Mouse (Mus musculus) liver, adult 2 months (tissue): ENCODE results near the gene Sec61a2. TPM values are rescaled to one million over a fixed set of nuclear protein-coding genes. Genes with fewer than 3 reads are reported as not detected.

Source experiments
- DNase-seq: peaks from one replicate; pipeline ENCODE4 v3.0.0-alpha.2; 2011; ENCODE audit warnings: low read depth, low spot score; ENCODE audit errors: extremely low read depth
- H3K27ac ChIP-seq: fragments of 200-500 bp; replicated peaks from 2 replicates; pipeline ENCODE4 v1.5.1; 2012; ENCODE audit warnings: low read depth, mild to moderate bottlenecking, control low read depth, inconsistent platforms, low read length; ENCODE audit not compliant: insufficient read depth
- H3K27me3 ChIP-seq: fragments of 200-500 bp; 2 replicates; pipeline ENCODE4 v1.6.1; 2012; ENCODE audit warnings: mild to moderate bottlenecking, moderate library complexity, low read length, inconsistent platforms; ENCODE audit not compliant: control insufficient read depth, insufficient read depth
- H3K36me3 ChIP-seq: fragments of 200-500 bp; 2 replicates; pipeline ENCODE4 v1.6.1; 2012; ENCODE audit warnings: low read length, inconsistent platforms; ENCODE audit not compliant: control insufficient read depth, insufficient read depth
- H3K4me1 ChIP-seq: fragments of 200-500 bp; 2 replicates; pipeline ENCODE4 v1.6.1; 2011; ENCODE audit warnings: low read length; ENCODE audit not compliant: control insufficient read depth, insufficient read depth
- H3K4me3 ChIP-seq: fragments of 200-500 bp; 2 replicates; pipeline ENCODE4 v1.5.1; 2011; ENCODE audit warnings: low read depth, mild to moderate bottlenecking, control low read depth, low read length, moderate library complexity; ENCODE audit not compliant: insufficient read depth
- H3K79me2 ChIP-seq: fragments of 200-500 bp; 2 replicates; pipeline ENCODE4 v1.6.1; 2012; ENCODE audit warnings: inconsistent platforms, mild to moderate bottlenecking, low read length, moderate library complexity; ENCODE audit not compliant: control insufficient read depth, insufficient read depth
- H3K9ac ChIP-seq: fragments of 200-500 bp; 2 replicates; pipeline ENCODE4 v1.6.1; 2012; ENCODE audit warnings: low read depth, mild to moderate bottlenecking, control low read depth, inconsistent platforms, low read length
- CTCF ChIP-seq: fragments of 200-500 bp; IDR thresholded peaks from 2 replicates; pipeline ENCODE4 v1.5.1; 2011; ENCODE audit warnings: low read depth, low read length, control low read depth
- POLR2A ChIP-seq: fragments of 200-500 bp; IDR thresholded peaks from 2 replicates; pipeline ENCODE4 v1.6.1; 2011; ENCODE audit warnings: low read length, control low read depth; ENCODE audit not compliant: insufficient read depth; ENCODE audit errors: extremely low read depth
- WGBS: fragments of 180-500 bp; shearing (Covaris S2); methylation state at CpG from one replicate; pipeline ENCODE4 v1.1.7; 2018; 5-methylcytosine and 5-hydroxymethylcytosine counted together
- polyA plus RNA-seq: library from polyadenylated mRNA; depleted of rRNA; stranded (reverse); fragments of >200 nt; gene quantifications from 2 replicates; pipeline ENCODE4 v1.2.3, GENCODE M21; 2012
- total RNA-seq: library from RNA; depleted of rRNA; stranded (reverse); fragments of >200 nt; gene quantifications from 2 replicates; pipeline ENCODE4 v1.2.3, GENCODE M21; 2014

Sec61a2 gene
- total and polyA plus RNA-seq, 2 experiments: 8.2 to 14.2 TPM

- TF ChIP-seq POLR2A (no peak), CTCF (no peak)
- 85% methylated on average over 16 of the region's 16 CpGs for whole genome bisulfite sequencing
Measured at GRCm38 (mm10) chr2:5911282-5911965, 16.2 kb upstream of the Sec61a2 start.

GRCm38 (mm10) chr2:5906625-5907024, 11.4 kb upstream of the Sec61a2 start:
- Histone ChIP-seq H3K9ac (no peak overlapping the region), H3K36me3 (peaks cover 68% of the 10 kb centered on the region), H3K27ac (no peak overlapping the region), H3K79me2 (no peaks in the 10 kb centered on the region), H3K4me3 (no peak overlapping the region), H3K27me3 (no peaks in the 10 kb centered on the region), H3K4me1 (no peaks in the 10 kb centered on the region)
- TF ChIP-seq POLR2A (no peak), CTCF (peak; percentile 28; the same call in 1 of the 2 replicates)
- peak; percentile 51 for DNase-seq
- WGBS: 70% methylated on average over 3 of the region's 3 CpGs

More at GRCm38 (mm10) chr2:5911282-5911965, 16.2 kb upstream of the Sec61a2 start:
- H3K27me3 ChIP-seq: no peaks in the 10 kb centered on the region
- H3K27ac ChIP-seq: no peak overlapping the region
- H3K9ac ChIP-seq: no peak overlapping the region
- H3K4me3 ChIP-seq: no peak overlapping the region
- H3K79me2 ChIP-seq: no peaks in the 10 kb centered on the region
- H3K36me3 ChIP-seq: peaks cover 53% of the 10 kb centered on the region
- H3K4me1 ChIP-seq: no peaks in the 10 kb centered on the region
- DNase-seq: no peak

GRCm38 (mm10) chr2:5906092-5906491, 10.9 kb upstream of the Sec61a2 start:
- Histone ChIP-seq H3K36me3 (peaks cover 66% of the 10 kb centered on the region), H3K4me1 (no peaks in the 10 kb centered on the region), H3K9ac (no peak overlapping the region), H3K27ac (no peak overlapping the region), H3K27me3 (no peaks in the 10 kb centered on the region), H3K4me3 (no peak overlapping the region), H3K79me2 (no peaks in the 10 kb centered on the region)
- TF ChIP-seq POLR2A (no peak), CTCF (no peak)
- DNase-seq: no peak
- WGBS: 44% methylated on average over 5 of the region's 5 CpGs

GRCm38 (mm10) chr2:5900145-5900544, 4.9 kb upstream of the Sec61a2 start:
- peak; percentile 26 for DNase-seq
- Histone ChIP-seq H3K79me2 (no peaks in the 10 kb centered on the region), H3K27me3 (no peaks in the 10 kb centered on the region), H3K9ac (no peak overlapping the region), H3K4me1 (no peaks in the 10 kb centered on the region), H3K27ac (no peak overlapping the region), H3K36me3 (peaks cover 58% of the 10 kb centered on the region), H3K4me3 (no peak overlapping the region)
- 89% methylated on average over 5 of the region's 5 CpGs for WGBS
- TF ChIP-seq CTCF: peak; percentile 53; the same call in 1 of the 2 replicates
- TF ChIP-seq POLR2A: no peak

- DNase-seq: peak; percentile 35
- Histone ChIP-seq H3K9ac (0 out of 2 replicates have a peak overlapping the region, but pooled peaks have one; percentile 15), H3K27ac (no peak overlapping the region), H3K79me2 (no peaks in the 10 kb centered on the region), H3K4me1 (peaks cover 4% of the 10 kb centered on the region; the same call in 1 of the 2 replicates), H3K36me3 (peaks cover 28% of the 10 kb centered on the region), H3K27me3 (no peaks in the 10 kb centered on the region), H3K4me3 (no peak overlapping the region)
- 29% methylated on average over 11 of the region's 11 CpGs for WGBS
- TF ChIP-seq CTCF (no peak), POLR2A (no peak)
Measured at GRCm38 (mm10) chr2:5894296-5894695, 936 bp downstream of the Sec61a2 start.

- Histone ChIP-seq H3K27me3 (no peaks in the 10 kb centered on the region), H3K4me3 (no peak overlapping the region), H3K79me2 (0 out of 2 replicates have a peak, but pooled peaks cover 4% of the 10 kb centered on the region), H3K9ac (no peak overlapping the region), H3K27ac (no peak overlapping the region), H3K36me3 (peaks cover 37% of the 10 kb centered on the region), H3K4me1 (peaks cover 4% of the 10 kb centered on the region; the same call in 1 of the 2 replicates)
- DNase-seq: no peak
- WGBS: 72% methylated on average over 2 of the region's 2 CpGs
- TF ChIP-seq POLR2A: no peak
- no peak for TF ChIP-seq CTCF
Measured at GRCm38 (mm10) chr2:5889412-5889811, 5.8 kb downstream of the Sec61a2 start.
